Mouse (Mus musculus): Measurements from ENCODE around the gene Ubxn10. TPM values are rescaled to one million over a fixed set of nuclear protein-coding genes. Genes with fewer than 3 reads are reported as not detected.

The Ubxn10 gene
- polyA plus RNA-seq, 1 experiment from 2014 or later = 1.6 TPM

DNA sequence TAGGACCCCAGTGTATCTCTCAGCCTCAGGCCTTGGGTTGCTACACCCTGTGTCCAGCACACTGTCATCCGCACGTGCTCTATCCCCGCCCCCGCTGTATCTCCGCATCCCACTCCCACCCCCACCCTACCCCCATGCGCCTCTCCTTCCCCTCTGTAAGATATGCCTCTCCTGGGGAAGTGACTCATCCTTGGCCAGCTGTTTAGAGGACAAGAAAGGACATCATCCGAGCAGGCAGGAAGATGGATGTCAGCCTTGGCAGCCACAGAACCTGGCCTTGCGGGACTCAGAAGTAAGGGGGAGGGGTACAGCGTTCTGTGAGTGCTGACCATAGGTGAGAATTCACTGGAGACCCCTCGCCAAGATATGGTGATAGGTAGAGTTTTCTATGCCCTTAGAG lies 70.4 kb downstream of the Ubxn10 start:
- no peak for ATAC-seq (replicated peaks; ENCODE audit: low FRiP score)
- Histone ChIP-seq H3K9me3 (ENCODE audit: control insufficient read depth, low read length) (no peaks in the 10 kb centered on the region), H3K4me2 (ENCODE audit: low read depth, low read length, severe bottlenecking) (no peak overlapping the region), H3K4me3 (ENCODE audit: low read depth, low read length) (no peak overlapping the region), H3K27me3 (ENCODE audit: control insufficient read depth, insufficient read depth, low read length) (no peaks in the 10 kb centered on the region), H3K27ac (ENCODE audit: low read depth, low read length) (no peak overlapping the region), H3K9ac (ENCODE audit: low read length) (no peak overlapping the region), H3K36me3 (ENCODE audit: control insufficient read depth, insufficient read depth, low read length) (no peaks in the 10 kb centered on the region), H3K4me1 (replicated peaks; ENCODE audit: control insufficient read depth, insufficient read depth, low read length) (no peaks in the 10 kb centered on the region)
- no peak for DNase-seq (ENCODE audit: low spot score)
- 84% methylated on average over 10 of the region's 10 CpGs for WGBS

- no peaks in the 10 kb centered on the region for H3K36me3 ChIP-seq (ENCODE audit: control insufficient read depth, insufficient read depth, low read length)
- H3K4me3 ChIP-seq (ENCODE audit: low read depth, low read length) = no peak overlapping the region
- H3K27ac ChIP-seq (ENCODE audit: low read depth, low read length) = no peak overlapping the region
- no peak overlapping the region for H3K4me2 ChIP-seq (ENCODE audit: low read depth, low read length, severe bottlenecking)
- H3K9ac ChIP-seq (ENCODE audit: low read length) = no peak overlapping the region
- ATAC-seq (replicated peaks; ENCODE audit: low FRiP score) = no peak
- no peaks in the 10 kb centered on the region for H3K4me1 ChIP-seq (replicated peaks; ENCODE audit: control insufficient read depth, insufficient read depth, low read length)
- 78% methylated on average over 11 of the region's 11 CpGs for WGBS
- DNase-seq (ENCODE audit: low spot score) = no peak
- H3K27me3 ChIP-seq (ENCODE audit: control insufficient read depth, insufficient read depth, low read length) = no peaks in the 10 kb centered on the region
- H3K9me3 ChIP-seq (ENCODE audit: control insufficient read depth, low read length) = no peaks in the 10 kb centered on the region
Measured at GRCm38 (mm10) chr4:138659936-138660602, 76.9 kb downstream of the Ubxn10 start.

Other genes with a start within 250 kb of the Ubxn10 start
- 0.08 and 0.13 TPM in 2 replicates for gene Vwa5b1, start 101.3 kb downstream of the Ubxn10 start, polyA plus RNA-seq (2014; fragmentation: Nextera tagmentation; extraction: Ambion mirVana)
- 0.37 and 0.52 TPM in 2 replicates for gene Pla2g2c, start 12.4 kb downstream of the Ubxn10 start, polyA plus RNA-seq (2014; fragmentation: Nextera tagmentation; extraction: Ambion mirVana)
- gene Pla2g2f, start 20.5 kb upstream of the Ubxn10 start, polyA plus RNA-seq (2014; fragmentation: Nextera tagmentation; extraction: Ambion mirVana) = 0.09 TPM in 1 of 2 replicates, not detected in the other
- gene Pla2g2d, start 38.6 kb upstream of the Ubxn10 start, polyA plus RNA-seq (2014; fragmentation: Nextera tagmentation; extraction: Ambion mirVana) = not detected in 2 replicates
- gene Pla2g5, start 126.3 kb upstream of the Ubxn10 start, polyA plus RNA-seq (2014; fragmentation: Nextera tagmentation; extraction: Ambion mirVana) = 0.31 and 0.33 TPM in 2 replicates
- not detected in 2 replicates for gene Gm13030, start 136.8 kb upstream of the Ubxn10 start, polyA plus RNA-seq (2014; fragmentation: Nextera tagmentation; extraction: Ambion mirVana)
- not detected in 2 replicates for gene Pla2g2e, start 140.8 kb upstream of the Ubxn10 start, polyA plus RNA-seq (2014; fragmentation: Nextera tagmentation; extraction: Ambion mirVana)
- gene Otud3, start 176.8 kb upstream of the Ubxn10 start, polyA plus RNA-seq (2014; fragmentation: Nextera tagmentation; extraction: Ambion mirVana) = 2.8 and 3.5 TPM in 2 replicates
- gene Rnf186, start 229.9 kb upstream of the Ubxn10 start, polyA plus RNA-seq (2014; fragmentation: Nextera tagmentation; extraction: Ambion mirVana) = not detected in 2 replicates
- gene Tmco4, start 235.7 kb upstream of the Ubxn10 start, polyA plus RNA-seq (2014; fragmentation: Nextera tagmentation; extraction: Ambion mirVana) = 0.77 and 0.96 TPM in 2 replicates

All from forebrain, embryonic 11.5 days (tissue).